Mouse (Mus musculus): ENCODE results near the gene Brd2.
"Not testable (repeated sequence)": the region's sequence is repeated elsewhere in the genome, so short reads cannot be mapped to it uniquely, and the experiment has no call there.

Gene Brd2

DNA sequence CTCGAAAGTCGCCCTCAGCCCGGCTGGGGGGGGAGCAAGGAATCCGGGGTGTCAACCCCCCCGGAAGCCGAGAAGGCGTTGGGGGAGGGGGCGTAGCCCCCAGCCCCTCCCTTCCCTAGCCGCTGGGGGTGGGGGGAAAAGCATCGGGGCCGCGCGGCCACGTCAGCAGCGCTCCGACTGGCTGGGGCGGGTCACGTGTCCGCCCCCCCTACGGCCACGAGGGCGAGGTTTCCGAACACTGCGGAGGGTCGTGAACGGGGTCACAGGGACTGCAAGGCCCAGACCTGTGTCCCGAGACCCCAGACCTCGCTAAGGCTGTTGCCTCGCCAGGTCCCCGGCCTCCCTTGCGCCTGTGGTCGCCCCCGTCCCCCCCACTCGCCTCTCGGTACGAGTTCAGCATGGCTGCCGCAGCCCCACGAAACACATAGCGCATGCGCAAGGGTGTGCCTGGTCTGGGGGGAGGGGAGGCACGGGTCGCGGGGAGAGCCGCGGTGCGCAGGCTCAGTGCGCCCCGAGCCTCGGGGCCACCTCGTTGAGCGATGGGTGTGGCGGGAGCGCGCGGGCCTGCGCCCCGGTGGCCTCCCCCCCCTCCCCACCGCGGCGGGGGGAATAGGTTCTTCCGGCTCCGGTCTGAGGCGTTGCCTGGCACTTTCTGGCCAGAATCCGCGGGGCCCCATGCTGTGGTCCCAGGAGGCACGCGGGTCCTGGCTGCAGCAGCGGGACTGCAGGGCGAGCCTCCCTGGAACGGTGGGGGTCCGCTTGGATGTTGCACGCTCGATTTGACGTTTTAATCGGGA is at the start of gene Brd2:
Brd2 (minus strand) TSS at position 447 of the 797 bp plus-strand sequence.
- peak; percentile 97 for DNase-seq

DNA sequence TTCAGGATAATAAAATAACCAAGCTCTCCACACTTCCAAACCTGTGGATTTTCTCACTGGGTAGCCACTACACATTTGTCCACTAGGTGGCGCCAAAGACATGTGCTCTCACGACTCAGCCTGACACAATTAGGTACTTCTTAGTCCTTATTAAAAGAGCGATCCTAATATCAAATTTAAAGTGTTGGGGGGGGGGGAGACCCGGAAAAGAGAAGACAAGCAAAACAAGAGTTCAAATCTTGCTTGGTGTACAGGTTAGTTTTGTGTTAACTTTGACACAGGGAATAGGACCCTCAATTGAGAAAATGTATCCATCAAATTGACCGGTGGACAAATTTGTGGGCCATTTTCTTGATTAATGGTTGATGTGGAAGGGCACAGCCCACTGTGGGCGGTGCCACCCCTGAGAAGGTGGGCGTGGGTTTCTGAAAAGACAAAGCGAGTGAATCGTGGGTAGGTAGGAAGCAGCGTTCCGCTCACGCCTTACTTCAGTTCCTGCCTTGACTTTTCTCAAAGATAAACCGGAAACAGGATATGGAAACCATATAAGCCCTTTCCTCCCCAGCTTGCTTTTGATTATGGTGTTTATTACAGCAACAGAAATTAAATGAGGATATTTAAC is 48.6 kb upstream of the Brd2 start:
- DNase-seq: peak; percentile 74 to 87

- DNase-seq: no peak
Measured at GRCm38 (mm10) chr17:34170487-34170876, 48.0 kb upstream of the Brd2 start.

DNA sequence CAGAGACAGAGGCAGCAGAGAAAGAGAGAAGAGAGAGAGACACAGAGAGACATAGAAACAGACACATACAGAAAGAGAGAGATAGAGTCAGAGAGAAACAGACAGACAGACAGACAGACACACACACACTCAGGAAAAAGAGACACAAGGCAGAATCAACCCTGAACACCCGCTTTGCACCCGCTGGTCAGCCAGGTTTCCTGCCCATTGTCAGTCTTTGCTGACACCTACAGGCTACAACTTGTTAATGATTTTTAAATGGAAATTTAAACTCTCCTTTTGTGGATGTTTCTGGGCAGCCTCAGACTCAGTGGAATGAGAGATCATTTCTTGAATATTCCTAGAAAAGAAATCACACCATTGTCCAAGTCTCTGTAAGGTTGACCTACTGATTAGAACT is 46.8 kb upstream of the Brd2 start:
- no peak for DNase-seq

GRCm38 (mm10) chr17:34165033-34165730 is 42.7 kb upstream of the Brd2 start:
- no peak for DNase-seq

DNA sequence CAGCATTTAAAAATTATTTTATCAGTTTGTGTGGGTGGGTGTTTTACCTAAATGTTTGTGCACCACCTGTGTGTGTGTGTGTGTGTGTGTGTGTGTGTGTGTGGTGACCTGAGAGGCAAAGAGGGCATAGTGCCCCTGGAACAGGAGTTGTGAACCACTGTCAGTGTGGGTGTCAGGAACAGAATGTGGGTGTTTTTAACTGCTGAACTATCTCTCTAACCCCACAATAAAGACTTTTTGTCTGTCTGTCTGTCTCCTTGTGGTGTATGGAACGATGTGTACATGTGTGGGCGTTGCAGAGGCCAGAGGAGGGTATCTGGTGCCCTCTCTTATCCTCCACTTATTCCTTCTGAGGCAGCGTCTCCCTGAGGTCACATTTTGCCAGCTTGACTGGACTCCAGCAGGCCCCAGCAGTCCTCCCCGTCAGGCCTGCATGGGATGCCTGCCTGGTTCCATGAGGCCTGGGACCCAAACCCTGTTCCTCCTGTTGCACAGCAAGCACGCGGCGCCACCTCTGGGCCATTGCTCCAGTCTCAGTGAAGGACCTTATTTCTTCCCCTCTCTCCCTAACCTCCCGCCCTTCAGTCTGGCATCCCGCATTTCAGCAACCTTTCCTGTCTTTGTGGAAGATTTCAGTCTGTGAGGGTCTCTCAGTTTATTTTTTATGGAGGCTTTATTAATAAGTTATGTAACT is 41.9 kb upstream of the Brd2 start:
- peak; percentile 40 to 57 for DNase-seq

DNA sequence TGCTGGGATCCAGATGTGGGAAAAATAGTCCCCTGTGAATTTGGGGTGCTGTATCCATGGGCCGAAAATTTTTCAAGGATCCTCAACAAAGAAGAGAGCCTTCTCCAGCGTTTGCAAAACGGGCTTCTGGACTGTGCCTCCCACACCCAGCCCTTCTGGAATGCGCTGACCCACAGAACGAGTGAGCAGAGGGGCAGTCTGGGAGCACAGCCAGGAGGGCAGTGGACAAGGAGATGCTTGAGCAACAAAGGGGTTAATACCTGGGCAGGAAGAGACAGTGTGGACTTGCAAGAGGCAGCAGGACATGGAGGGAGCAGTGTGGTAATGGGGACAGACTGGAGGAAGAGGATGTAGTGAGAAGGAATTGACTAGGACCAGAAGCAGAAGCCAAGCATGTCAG is 33.1 kb upstream of the Brd2 start:
- no peak for DNase-seq

- no peak for DNase-seq
Measured at GRCm38 (mm10) chr17:34152923-34153322, 30.5 kb upstream of the Brd2 start, which contains the start of gene H2-DMb1. TSS of gene H2-DMb1 (plus strand) at chr17:34153072.

DNA sequence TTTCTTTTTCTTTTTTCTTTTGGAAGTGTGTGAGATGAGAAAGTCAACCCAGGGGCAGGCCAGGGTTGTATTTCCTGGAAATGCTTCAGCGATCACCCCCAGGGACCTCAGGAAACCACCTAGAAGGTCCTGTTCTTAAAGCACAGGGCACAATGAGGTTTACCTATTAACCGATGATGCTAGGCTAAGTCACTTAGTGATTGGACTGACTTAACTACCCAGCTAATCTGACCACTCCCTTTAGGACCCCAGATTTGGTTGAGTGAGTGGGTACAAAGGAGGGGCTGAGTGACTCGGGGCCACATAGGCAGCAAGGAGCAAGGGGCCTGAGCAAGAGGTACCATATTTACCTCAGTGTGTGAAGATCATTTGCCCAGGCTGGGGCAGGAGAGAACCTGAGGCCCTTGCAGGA is 22.5 kb upstream of the Brd2 start:
- no peak for DNase-seq

GRCm38 (mm10) chr17:34144221-34144620 is 21.8 kb upstream of the Brd2 start:
- not testable (repeated sequence) for DNase-seq

GRCm38 (mm10) chr17:34143461-34143860 is 21.0 kb upstream of the Brd2 start:
- DNase-seq: no peak

GRCm38 (mm10) chr17:34143033-34143432 is 20.6 kb upstream of the Brd2 start, which contains the start of gene H2-DMb2:
TSS of gene H2-DMb2 (plus strand) at chr17:34143307.
- DNase-seq: peak; percentile 80 to 87

DNA sequence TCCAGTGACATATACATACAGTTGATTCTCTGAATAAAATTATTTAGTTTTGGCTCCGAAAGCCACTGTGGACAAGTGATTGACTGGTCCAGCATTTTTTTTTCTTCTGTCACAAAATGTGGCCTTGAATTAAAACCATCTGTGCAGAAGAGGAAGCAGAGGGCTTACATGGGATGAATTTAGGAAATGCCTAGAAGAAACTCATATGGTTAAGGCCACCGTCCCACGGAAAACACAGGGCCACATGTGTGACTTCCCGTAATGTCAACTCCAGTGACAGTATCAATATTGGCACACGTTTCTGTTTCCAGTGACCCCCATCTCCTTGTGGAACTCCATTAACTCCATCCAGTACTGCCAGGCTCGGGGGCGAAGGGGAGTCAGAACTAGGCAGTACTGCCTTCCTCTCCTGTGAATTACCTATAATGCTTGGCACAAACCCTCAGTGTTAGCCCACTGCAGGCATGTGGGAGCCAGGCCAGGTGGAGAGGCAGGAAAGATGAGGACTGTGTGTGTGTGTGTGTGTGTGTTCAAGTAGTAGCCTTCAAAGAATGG is 20.1 kb upstream of the Brd2 start:
- no peak for DNase-seq

DNA sequence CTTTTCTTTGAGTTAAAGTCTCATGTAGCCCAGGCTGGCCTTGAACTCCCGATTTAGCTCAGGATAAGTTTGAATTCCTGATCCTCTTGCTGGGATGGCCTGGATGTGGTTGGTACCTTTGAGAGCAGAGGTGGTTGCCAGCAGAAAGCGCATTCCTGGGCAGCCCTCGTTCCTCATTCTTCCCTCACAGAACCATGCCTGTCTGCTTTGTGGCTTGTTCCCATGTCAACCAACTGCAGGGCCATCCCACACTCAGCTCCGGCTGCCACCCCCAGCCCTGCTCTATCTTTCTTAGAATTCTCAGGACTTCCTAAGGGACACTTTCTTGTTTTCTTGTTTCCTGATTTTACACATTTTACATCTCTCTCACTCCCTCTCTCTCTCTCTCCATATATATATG is 19.0 kb upstream of the Brd2 start:
- DNase-seq: no peak

GRCm38 (mm10) chr17:34140240-34140639 is 17.8 kb upstream of the Brd2 start:
- DNase-seq: no peak

DNA sequence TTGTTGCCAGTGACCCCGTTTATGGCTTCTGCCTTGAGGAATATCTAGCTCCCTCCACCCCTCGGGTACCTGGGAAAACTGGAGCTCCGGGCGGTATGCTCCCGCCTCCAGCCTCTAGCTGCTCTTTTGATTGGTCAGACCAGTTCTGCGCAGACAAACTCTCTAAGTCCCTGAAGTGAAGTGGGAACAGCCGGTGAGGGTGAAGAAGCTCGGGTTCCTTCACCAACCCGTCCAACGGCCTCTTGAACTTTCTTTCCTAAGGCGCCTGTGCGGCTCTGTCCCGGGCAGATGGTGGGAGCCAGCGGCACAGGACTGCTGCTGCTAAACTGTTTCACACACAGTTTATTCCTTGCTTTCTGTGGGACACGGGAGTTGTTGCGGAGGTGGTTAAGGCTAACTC is 17.0 kb upstream of the Brd2 start:
- no peak for DNase-seq

GRCm38 (mm10) chr17:34138655-34139054 is 16.2 kb upstream of the Brd2 start:
- no peak for DNase-seq

DNA sequence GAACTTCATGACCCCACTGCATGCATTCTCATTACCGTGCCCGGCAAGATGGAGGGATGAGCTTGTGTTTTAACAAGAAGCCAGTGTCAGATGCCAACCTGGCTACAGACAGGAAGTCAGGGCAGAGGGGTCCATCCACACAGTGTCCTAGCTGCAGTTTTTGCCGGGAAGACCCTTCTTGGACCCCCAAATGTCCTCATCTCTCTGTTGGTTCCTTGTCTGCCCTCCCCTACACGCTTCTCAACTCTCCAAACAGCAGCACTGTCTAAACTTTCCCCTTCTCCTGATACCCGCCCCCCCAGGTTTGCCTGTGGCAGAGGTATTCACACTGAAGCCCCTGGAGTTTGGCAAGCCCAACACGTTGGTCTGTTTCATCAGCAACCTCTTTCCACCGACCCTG is 15.2 kb upstream of the Brd2 start:
- no peak for DNase-seq

GRCm38 (mm10) chr17:34135297-34136224 is 13.1 kb upstream of the Brd2 start:
- peak; percentile 94 to 96 for DNase-seq

DNA sequence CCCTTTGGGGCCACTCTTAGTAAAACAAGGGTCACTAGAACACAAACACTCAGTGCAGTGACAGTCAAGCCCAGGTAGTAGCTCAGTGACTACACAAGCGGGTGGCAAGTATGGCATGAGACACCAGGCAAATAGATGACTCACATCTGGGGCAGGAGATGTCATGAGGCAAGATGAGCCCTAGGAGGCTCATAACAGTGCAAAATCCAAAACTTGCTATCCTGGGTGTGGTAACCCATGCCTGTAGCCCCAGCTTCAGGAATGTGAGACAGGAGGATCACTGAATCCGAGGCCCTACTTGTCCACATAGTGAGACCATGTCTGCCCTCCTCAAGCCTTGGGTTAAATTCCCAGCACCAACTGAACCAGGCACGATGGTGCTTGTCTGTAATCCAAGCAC is 12.0 kb upstream of the Brd2 start:
- DNase-seq: no peak

- peak in 1 of 2 experiments; percentile 14 for DNase-seq
Measured at GRCm38 (mm10) chr17:34133289-34133688, 10.9 kb upstream of the Brd2 start.

- DNase-seq: no peak
Measured at GRCm38 (mm10) chr17:34131911-34132310, 9.5 kb upstream of the Brd2 start.

Data from thymus, adult 18-20 months (tissue).